Mouse (Mus musculus): ENCODE measurements around the gene Wfdc8. TPM values are rescaled to one million over a fixed set of nuclear protein-coding genes. Genes with fewer than 3 reads are reported as not detected.
A peak's percentile ranks its signal among the peaks of the same experiment; 100 is the strongest.
"Not testable (repeated sequence)": the region's sequence is repeated elsewhere in the genome, so short reads cannot be mapped to it uniquely, and the experiment has no call there.

The Wfdc8 gene
- polyA plus RNA-seq, 1 experiment from 2014 or later = not detected

GRCm38 (mm10) chr2:164604411-164604810, 9.0 kb downstream of the Wfdc8 start:
- no peak overlapping the region for H3K4me3 ChIP-seq
- H3K9me3 ChIP-seq (replicated peaks) = peaks cover 13% of the 10 kb centered on the region; the same call in 1 of the 2 replicates
- no peak for ATAC-seq (ENCODE audit: insufficient number of reproducible peaks, low FRiP score)
- no peak overlapping the region for H3K27ac ChIP-seq (ENCODE audit: poor library complexity, severe bottlenecking)
- H3K4me2 ChIP-seq = no peak overlapping the region
- H3K36me3 ChIP-seq = no peaks in the 10 kb centered on the region
- WGBS = 80% methylated on average over 8 of the region's 8 CpGs
- no peaks in the 10 kb centered on the region for H3K4me1 ChIP-seq (replicated peaks)
- H3K9ac ChIP-seq = no peak overlapping the region
- peaks cover 14% of the 10 kb centered on the region; the same call in 1 of the 2 replicates for H3K27me3 ChIP-seq (replicated peaks)

GRCm38 (mm10) chr2:164603482-164603881, 9.9 kb downstream of the Wfdc8 start:
- Histone ChIP-seq H3K27me3 (replicated peaks) (peaks cover 14% of the 10 kb centered on the region; the same call in 1 of the 2 replicates), H3K9ac (no peak overlapping the region), H3K4me1 (replicated peaks) (no peaks in the 10 kb centered on the region), H3K4me2 (no peak overlapping the region), H3K9me3 (replicated peaks) (peaks cover 13% of the 10 kb centered on the region; the same call in 1 of the 2 replicates), H3K27ac (ENCODE audit: poor library complexity, severe bottlenecking) (no peak overlapping the region), H3K36me3 (no peaks in the 10 kb centered on the region), H3K4me3 (no peak overlapping the region)
- 82% methylated on average over 3 of the region's 3 CpGs for WGBS
- ATAC-seq (ENCODE audit: insufficient number of reproducible peaks, low FRiP score) = no peak

GRCm38 (mm10) chr2:164600179-164600578, 13.2 kb downstream of the Wfdc8 start:
- ATAC-seq (ENCODE audit: insufficient number of reproducible peaks, low FRiP score) = no peak
- H3K36me3 ChIP-seq = no peaks in the 10 kb centered on the region
- peaks cover 13% of the 10 kb centered on the region; the same call in 1 of the 2 replicates for H3K9me3 ChIP-seq (replicated peaks)
- no peak overlapping the region for H3K4me3 ChIP-seq
- H3K27me3 ChIP-seq (replicated peaks) = no peaks in the 10 kb centered on the region
- no peak overlapping the region for H3K9ac ChIP-seq
- WGBS = 57% methylated on average over 3 of the region's 3 CpGs
- H3K4me1 ChIP-seq (replicated peaks) = no peaks in the 10 kb centered on the region
- no peak overlapping the region for H3K27ac ChIP-seq (ENCODE audit: poor library complexity, severe bottlenecking)
- H3K4me2 ChIP-seq = no peak overlapping the region

GRCm38 (mm10) chr2:164593494-164593893, 19.9 kb downstream of the Wfdc8 start, which contains the start of gene Eppin:
Eppin (minus strand) TSS chr2:164593594.
- Histone ChIP-seq H3K27ac (ENCODE audit: poor library complexity, severe bottlenecking) (no peak within 1 kb of the TSS), H3K9ac (no peak within 1 kb of the TSS), H3K4me2 (no peak within 1 kb of the TSS), H3K9me3 (replicated peaks) (no peaks in the 10 kb centered on the region), H3K27me3 (replicated peaks) (peaks cover 7% of the 10 kb centered on the region), H3K36me3 (no peaks in the 10 kb centered on the region), H3K4me3 (no peak within 1 kb of the TSS), H3K4me1 (replicated peaks) (no peaks in the 10 kb centered on the region)
- no peak for ATAC-seq (ENCODE audit: insufficient number of reproducible peaks, low FRiP score)
- 71% methylated on average over 4 of the region's 4 CpGs for WGBS

- ATAC-seq (ENCODE audit: insufficient number of reproducible peaks, low FRiP score) = no peak
- WGBS = 8% methylated on average over 4 of the region's 4 CpGs
- Histone ChIP-seq H3K9ac (no peak overlapping the region), H3K36me3 (no peaks in the 10 kb centered on the region), H3K4me2 (no peak overlapping the region), H3K9me3 (replicated peaks) (no peaks in the 10 kb centered on the region), H3K27me3 (replicated peaks) (peaks cover 14% of the 10 kb centered on the region), H3K4me1 (replicated peaks) (no peaks in the 10 kb centered on the region), H3K27ac (ENCODE audit: poor library complexity, severe bottlenecking) (no peak overlapping the region), H3K4me3 (no peak overlapping the region)
These were observed 21.4 kb downstream of the Wfdc8 start for GRCm38 (mm10) chr2:164592014-164592413.

GRCm38 (mm10) chr2:164585025-164585725, 28.3 kb downstream of the Wfdc8 start, which contains the start of gene Wfdc6a:
Wfdc6a (minus strand) TSS chr2:164585447.
- H3K4me3 ChIP-seq; H3K27ac ChIP-seq (ENCODE audit: poor library complexity, severe bottlenecking); H3K36me3 ChIP-seq; H3K9me3 ChIP-seq (replicated peaks); H3K4me2 ChIP-seq; H3K4me1 ChIP-seq (replicated peaks); ATAC-seq (ENCODE audit: insufficient number of reproducible peaks, low FRiP score); H3K9ac ChIP-seq: not testable (repeated sequence)
- WGBS = 63% methylated on average over 13 of the region's 13 CpGs
- peaks cover 12% of the 10 kb centered on the region for H3K27me3 ChIP-seq (replicated peaks)

GRCm38 (mm10) chr2:164573359-164573758, 40.1 kb downstream of the Wfdc8 start, which contains the start of gene Spint3:
Spint3 (minus strand) TSS chr2:164573459.
- H3K4me2 ChIP-seq; H3K27me3 ChIP-seq (replicated peaks); H3K36me3 ChIP-seq; H3K9me3 ChIP-seq (replicated peaks); ATAC-seq (ENCODE audit: insufficient number of reproducible peaks, low FRiP score); H3K4me3 ChIP-seq; H3K4me1 ChIP-seq (replicated peaks); H3K27ac ChIP-seq (ENCODE audit: poor library complexity, severe bottlenecking); H3K9ac ChIP-seq: not testable (repeated sequence)
- 71% methylated on average over 6 of the region's 6 CpGs for WGBS

- H3K9ac ChIP-seq = no peak overlapping the region
- no peaks in the 10 kb centered on the region; the same call in 1 of the 2 replicates for H3K9me3 ChIP-seq (replicated peaks)
- 86% methylated on average over 5 of the region's 5 CpGs for WGBS
- H3K27me3 ChIP-seq (replicated peaks) = peaks cover 19% of the 10 kb centered on the region
- no peak overlapping the region for H3K4me3 ChIP-seq
- ATAC-seq (ENCODE audit: insufficient number of reproducible peaks, low FRiP score) = no peak
- no peak overlapping the region for H3K4me2 ChIP-seq
- peaks cover 15% of the 10 kb centered on the region for H3K4me1 ChIP-seq (replicated peaks)
- no peak overlapping the region for H3K27ac ChIP-seq (ENCODE audit: poor library complexity, severe bottlenecking)
- no peaks in the 10 kb centered on the region for H3K36me3 ChIP-seq
These were observed 46.0 kb downstream of the Wfdc8 start for GRCm38 (mm10) chr2:164567460-164567859.

- no peak for ATAC-seq (ENCODE audit: insufficient number of reproducible peaks, low FRiP score)
- no peaks in the 10 kb centered on the region; the same call in 1 of the 2 replicates for H3K9me3 ChIP-seq (replicated peaks)
- H3K27me3 ChIP-seq (replicated peaks) = peaks cover 21% of the 10 kb centered on the region
- no peak overlapping the region for H3K9ac ChIP-seq
- H3K4me2 ChIP-seq = no peak overlapping the region
- no peak overlapping the region for H3K4me3 ChIP-seq
- no peak overlapping the region for H3K27ac ChIP-seq (ENCODE audit: poor library complexity, severe bottlenecking)
- H3K4me1 ChIP-seq (replicated peaks) = peaks cover 16% of the 10 kb centered on the region
- H3K36me3 ChIP-seq = no peaks in the 10 kb centered on the region
- WGBS = 88% methylated on average over 2 of the region's 2 CpGs
These were observed 46.4 kb downstream of the Wfdc8 start for GRCm38 (mm10) chr2:164566997-164567396.

GRCm38 (mm10) chr2:164564346-164564745, 49.1 kb downstream of the Wfdc8 start:
- Histone ChIP-seq H3K9ac (no peak overlapping the region), H3K27me3 (replicated peaks) (peaks cover 29% of the 10 kb centered on the region), H3K4me2 (no peak overlapping the region), H3K9me3 (replicated peaks) (no peaks in the 10 kb centered on the region; the same call in 1 of the 2 replicates), H3K36me3 (no peaks in the 10 kb centered on the region), H3K4me3 (no peak overlapping the region), H3K4me1 (replicated peaks) (peaks cover 14% of the 10 kb centered on the region), H3K27ac (ENCODE audit: poor library complexity, severe bottlenecking) (no peak overlapping the region)
- 63% methylated on average over 5 of the region's 5 CpGs for WGBS
- ATAC-seq (ENCODE audit: insufficient number of reproducible peaks, low FRiP score) = no peak

- Histone ChIP-seq H3K27me3 (replicated peaks) (peaks cover 33% of the 10 kb centered on the region), H3K4me3 (peak overlapping the region; percentile 55), H3K9me3 (replicated peaks) (no peaks in the 10 kb centered on the region; the same call in 1 of the 2 replicates), H3K9ac (peak overlapping the region; percentile 76), H3K27ac (ENCODE audit: poor library complexity, severe bottlenecking) (no peak overlapping the region), H3K36me3 (no peaks in the 10 kb centered on the region), H3K4me1 (replicated peaks) (peaks cover 18% of the 10 kb centered on the region), H3K4me2 (peak overlapping the region; percentile 99)
- WGBS = under 1% methylated on average over 32 of the region's 32 CpGs
- ATAC-seq (ENCODE audit: insufficient number of reproducible peaks, low FRiP score) = peak; percentile 62
These were observed 49.9 kb downstream of the Wfdc8 start for GRCm38 (mm10) chr2:164563339-164564038.
